Mouse (Mus musculus) cerebellum, adult 2 months (tissue): Measurements from ENCODE around the gene P3h3.

ENCODE experiments used
- CTCF ChIP-seq: fragments of 200-500 bp; IDR thresholded peaks from 2 replicates; pipeline ENCODE4 v1.5.1; 2011; ENCODE audit warnings: low read depth, mild to moderate bottlenecking, control low read depth, low read length, moderate library complexity, borderline replicate concordance; ENCODE audit not compliant: insufficient read depth
- POLR2A ChIP-seq: fragments of 200-500 bp; IDR thresholded peaks from 2 replicates; pipeline ENCODE4 v1.6.1; 2011; ENCODE audit warnings: low read length, control low read depth, borderline replicate concordance; ENCODE audit not compliant: insufficient read depth

- TF ChIP-seq CTCF (no peak), POLR2A (no peak)
Measured at GRCm38 (mm10) chr6:124904991-124905860, 47.7 kb upstream of the P3h3 start.
